Mouse (Mus musculus) megakaryocyte, embryonic 14.5 days (primary cell): Measurements from ENCODE around the gene Nostrin.
A peak's percentile ranks its signal among the peaks of the same experiment; 100 is the strongest.

Source experiments
- FLI1 ChIP-seq: IDR thresholded peaks from 2 replicates; pipeline ENCODE4 v1.6.1; 2012; ENCODE audit warnings: low read length, inconsistent platforms, mixed read lengths
- GATA1 ChIP-seq: IDR thresholded peaks from 3 replicates; pipeline ENCODE4 v1.6.1; 2012; ENCODE audit warnings: mixed read lengths, low read length, inconsistent platforms, borderline replicate concordance

GRCm38 (mm10) chr2:69205791-69206351 lies 70.3 kb downstream of the Nostrin start, which contains the start of gene Spc25:
- no peak for TF ChIP-seq GATA1
- TF ChIP-seq FLI1: peak; percentile 57; the same call in 1 of the 2 replicates
